Mouse (Mus musculus) cerebellum, adult 11 months (tissue): Measurements from ENCODE around the gene Cux2.

Experiments used
- DNase-seq: peaks from one replicate; pipeline ENCODE4 v3.0.0; 2022

Gene Cux2

GRCm38 (mm10) chr5:121813744-121814143 is 236.2 kb downstream of the Cux2 start:
- no peak for DNase-seq

- DNase-seq = no peak
These were observed 237.2 kb downstream of the Cux2 start for GRCm38 (mm10) chr5:121812526-121813243.

GRCm38 (mm10) chr5:121811485-121811931 is 238.4 kb downstream of the Cux2 start:
- peak; percentile 35 for DNase-seq

GRCm38 (mm10) chr5:121810331-121811151 is 239.4 kb downstream of the Cux2 start:
- no peak for DNase-seq

- peak; percentile 44 for DNase-seq
These were observed 240.2 kb downstream of the Cux2 start for GRCm38 (mm10) chr5:121809667-121810224.

GRCm38 (mm10) chr5:121808202-121808601 is 241.7 kb downstream of the Cux2 start:
- DNase-seq = no peak

- no peak for DNase-seq
These were observed 242.7 kb downstream of the Cux2 start for GRCm38 (mm10) chr5:121807186-121807585.
